Mouse (Mus musculus) MEL (cell line): ENCODE data around the gene Sik1. TPM values are rescaled to one million over a fixed set of nuclear protein-coding genes. Genes with fewer than 3 reads are reported as not detected.

Source experiments
- DNase-seq: peaks from one replicate; pipeline ENCODE4 v3.0.0; 2011; ENCODE audit warnings: low read depth, low spot score
- H3K27ac ChIP-seq: 2 replicates; pipeline ENCODE4 v1.5.1; 2012; ENCODE audit warnings: low read depth, mild to moderate bottlenecking, control low read depth, low read length, moderate library complexity; ENCODE audit not compliant: control insufficient read depth
- H3K27me3 ChIP-seq, 2 experiments: fragments of 150-350 bp in 1 of 2; sonication (generic) in 1 of 2; 2 replicates each; pipeline ENCODE4 v1.6.1; 2012; ENCODE audit warnings: low read length in 2 of 2, mild to moderate bottlenecking in 2 of 2, improper control_type of control experiment in 1 of 2, moderate library complexity in 1 of 2; ENCODE audit not compliant: insufficient read depth in 2 of 2, control insufficient read depth in 1 of 2
- H3K36me3 ChIP-seq, 2 experiments: 2 replicates each; pipeline ENCODE4 v1.6.1; 2012 to 2014; ENCODE audit warnings: low read length in 2 of 2, improper control_type of control experiment in 1 of 2, inconsistent platforms in 1 of 2, mild to moderate bottlenecking in 1 of 2; ENCODE audit not compliant: insufficient read depth in 2 of 2, control insufficient read depth in 1 of 2
- H3K4me1 ChIP-seq, 2 experiments: fragments of 150-350 bp in 1 of 2; sonication (generic) in 1 of 2; 2 replicates each; pipeline ENCODE4 v1.6.1; 2012; ENCODE audit warnings: low read length in 2 of 2, improper control_type of control experiment in 1 of 2, mild to moderate bottlenecking in 1 of 2; ENCODE audit not compliant: insufficient read depth in 2 of 2, control insufficient read depth in 1 of 2
- H3K4me3 ChIP-seq, 2 experiments: fragments of 150-350 bp in 1 of 2; sonication (generic) in 1 of 2; 2 replicates each; pipeline ENCODE4 v1.5.1; 2012; ENCODE audit warnings: low read depth in 2 of 2, low read length in 2 of 2, mild to moderate bottlenecking in 2 of 2, moderate library complexity in 2 of 2, control low read depth in 1 of 2, improper control_type of control experiment in 1 of 2; ENCODE audit not compliant: control insufficient read depth in 1 of 2, insufficient read depth in 1 of 2
- H3K79me2 ChIP-seq: 2 replicates; pipeline ENCODE4 v1.6.1; 2012; ENCODE audit warnings: mild to moderate bottlenecking, low read length, moderate library complexity; ENCODE audit not compliant: control insufficient read depth, poor library complexity, insufficient read depth
- H3K9ac ChIP-seq: 2 replicates; pipeline ENCODE4 v1.6.1; 2012; ENCODE audit warnings: low read depth, mild to moderate bottlenecking, control low read depth, low read length, moderate library complexity; ENCODE audit not compliant: control insufficient read depth, poor library complexity, severe bottlenecking
- H3K9me3 ChIP-seq: fragments of 150-350 bp; sonication (generic); replicated peaks from 2 replicates; pipeline ENCODE4 v1.6.1; 2012; ENCODE audit warnings: mild to moderate bottlenecking, low read length, improper control_type of control experiment, moderate library complexity; ENCODE audit not compliant: insufficient read depth
- BHLHE40 ChIP-seq: IDR thresholded peaks from 2 replicates; pipeline ENCODE4 v1.6.1; 2012; ENCODE audit warnings: low read depth, mild to moderate bottlenecking, inconsistent platforms, low read length, improper control_type of control experiment, borderline replicate concordance
- CTCF ChIP-seq, 3 experiments: IDR thresholded peaks in 2 of 3; conservative IDR thresholded peaks in 1 of 3; 2 replicates each; pipeline ENCODE4 v1.5.1; 2011 to 2012; ENCODE audit warnings: low read length in 3 of 3, low read depth in 2 of 3, mild to moderate bottlenecking in 2 of 3, improper control_type of control experiment in 1 of 3, inconsistent platforms in 1 of 3, mixed read lengths in 1 of 3, moderate library complexity in 1 of 3; ENCODE audit not compliant: control insufficient read depth in 1 of 3, insufficient read depth in 1 of 3, poor library complexity in 1 of 3, severe bottlenecking in 1 of 3
- E2F4 ChIP-seq: IDR thresholded peaks from 2 replicates; pipeline ENCODE4 v1.6.1; 2011; ENCODE audit warnings: low read depth, low read length, improper control_type of control experiment, borderline replicate concordance
- ETS1 ChIP-seq: IDR thresholded peaks from 2 replicates; pipeline ENCODE4 v1.6.1; 2012; ENCODE audit warnings: low read depth, mild to moderate bottlenecking, inconsistent platforms, low read length, improper control_type of control experiment, moderate library complexity
- GABPA ChIP-seq: IDR thresholded peaks from 2 replicates; pipeline ENCODE4 v1.6.1; 2012; ENCODE audit warnings: low read depth, mild to moderate bottlenecking, inconsistent platforms, low read length, improper control_type of control experiment, moderate library complexity
- HCFC1 ChIP-seq: IDR thresholded peaks from 2 replicates; pipeline ENCODE4 v1.6.1; 2012; ENCODE audit warnings: low read depth, mild to moderate bottlenecking, inconsistent platforms, low read length, improper control_type of control experiment, moderate library complexity
- JUND ChIP-seq: IDR thresholded peaks from 2 replicates; pipeline ENCODE4 v1.6.1; 2011; ENCODE audit warnings: low read depth, mild to moderate bottlenecking, improper control_type of control experiment, low read length
- MAZ ChIP-seq: IDR thresholded peaks from 2 replicates; pipeline ENCODE4 v1.6.1; 2012; ENCODE audit warnings: low read depth, mild to moderate bottlenecking, inconsistent platforms, low read length, improper control_type of control experiment
- MEF2A ChIP-seq: IDR thresholded peaks from 2 replicates; pipeline ENCODE4 v1.6.1; 2014; ENCODE audit warnings: low read depth, mild to moderate bottlenecking, inconsistent platforms, low read length, improper control_type of control experiment; ENCODE audit not compliant: poor library complexity, insufficient replicate concordance, severe bottlenecking; ENCODE audit errors: extremely low read depth
- MXI1 ChIP-seq: IDR thresholded peaks from 2 replicates; pipeline ENCODE4 v1.6.1; 2011; ENCODE audit warnings: mild to moderate bottlenecking, low read depth, low read length, improper control_type of control experiment
- MYB ChIP-seq: IDR thresholded peaks from 2 replicates; pipeline ENCODE4 v1.6.1; 2011; ENCODE audit warnings: mild to moderate bottlenecking, low read depth, low read length, improper control_type of control experiment
- POLR2A ChIP-seq, 2 experiments: IDR thresholded peaks; 2 replicates each; pipeline ENCODE4 v1.6.1; 2011 to 2012; ENCODE audit warnings: low read length in 2 of 2, mild to moderate bottlenecking in 2 of 2, control low read depth in 1 of 2, improper control_type of control experiment in 1 of 2, low read depth in 1 of 2, moderate library complexity in 1 of 2; ENCODE audit not compliant: control insufficient read depth in 1 of 2, insufficient read depth in 1 of 2, poor library complexity in 1 of 2
- POLR2AphosphoS2 ChIP-seq: IDR thresholded peaks from 2 replicates; pipeline ENCODE4 v1.6.1; 2011; ENCODE audit warnings: low read length, improper control_type of control experiment
- POLR2AphosphoS5 ChIP-seq: IDR thresholded peaks from 2 replicates; pipeline ENCODE4 v1.6.1; 2012; ENCODE audit warnings: low read depth, borderline replicate concordance, mild to moderate bottlenecking, inconsistent platforms, low read length, moderate library complexity, mixed read lengths
- RAD21 ChIP-seq: IDR thresholded peaks from 2 replicates; pipeline ENCODE4 v1.6.1; 2011; ENCODE audit warnings: mild to moderate bottlenecking, low read depth, low read length, improper control_type of control experiment
- RCOR1 ChIP-seq: IDR thresholded peaks from 2 replicates; pipeline ENCODE4 v1.6.1; 2012; ENCODE audit warnings: low read depth, mild to moderate bottlenecking, inconsistent platforms, low read length, improper control_type of control experiment
- SMC3 ChIP-seq: IDR thresholded peaks from 2 replicates; pipeline ENCODE4 v1.6.1; 2011; ENCODE audit warnings: low read depth, low read length, improper control_type of control experiment
- TCF12 ChIP-seq: IDR thresholded peaks from 2 replicates; pipeline ENCODE4 v1.6.1; 2014; ENCODE audit warnings: low read depth, mild to moderate bottlenecking, inconsistent platforms, low read length, improper control_type of control experiment, moderate library complexity
- UBTF ChIP-seq: IDR thresholded peaks from 2 replicates; pipeline ENCODE4 v1.6.1; 2012; ENCODE audit warnings: low read depth, mild to moderate bottlenecking, inconsistent platforms, low read length, improper control_type of control experiment, moderate library complexity, borderline replicate concordance; ENCODE audit not compliant: insufficient read depth
- USF2 ChIP-seq, 2 experiments: IDR thresholded peaks; 2 replicates each; pipeline ENCODE4 v1.6.1; 2011 to 2012; ENCODE audit warnings: improper control_type of control experiment in 2 of 2, low read length in 2 of 2, borderline replicate concordance in 1 of 2, inconsistent platforms in 1 of 2, low read depth in 1 of 2, mild to moderate bottlenecking in 1 of 2; ENCODE audit not compliant: insufficient read depth in 1 of 2
- ZC3H11A ChIP-seq: IDR thresholded peaks from 2 replicates; pipeline ENCODE4 v1.6.1; 2012; ENCODE audit warnings: low read depth, mild to moderate bottlenecking, inconsistent platforms, low read length, improper control_type of control experiment
- ZKSCAN1 ChIP-seq: IDR thresholded peaks from 2 replicates; pipeline ENCODE4 v1.6.1; 2012; ENCODE audit warnings: low read depth, mild to moderate bottlenecking, inconsistent platforms, low read length, improper control_type of control experiment, moderate library complexity
- ZNF384 ChIP-seq: IDR thresholded peaks from 2 replicates; pipeline ENCODE4 v1.6.1; 2012; ENCODE audit warnings: low read depth, mild to moderate bottlenecking, inconsistent platforms, low read length, improper control_type of control experiment
- polyA plus RNA-seq, 2 experiments: library from polyadenylated mRNA; stranded (reverse) in 1 of 2; unstranded in 1 of 2; fragments of >175 nt in 1 of 2; fragments of >200 nt in 1 of 2; gene quantifications; 2 replicates each; pipeline versions ENCODE4 v1.2.1 to v1.2.4; 2012; ENCODE audit warnings: low replicate concordance in 2 of 2, low read depth in 1 of 2; ENCODE audit not compliant: insufficient read length in 2 of 2, insufficient read depth in 1 of 2, missing spikeins in 1 of 2
- total RNA-seq: library from RNA; depleted of rRNA; stranded (reverse); fragments of 300-350 nt; gene quantifications from 2 replicates; pipeline ENCODE4 v1.2.3, GENCODE M21; 2012

The Sik1 gene
- total and polyA plus RNA-seq, 3 experiments, result 5.5 to 10.4 TPM; not detected in 1

DNA sequence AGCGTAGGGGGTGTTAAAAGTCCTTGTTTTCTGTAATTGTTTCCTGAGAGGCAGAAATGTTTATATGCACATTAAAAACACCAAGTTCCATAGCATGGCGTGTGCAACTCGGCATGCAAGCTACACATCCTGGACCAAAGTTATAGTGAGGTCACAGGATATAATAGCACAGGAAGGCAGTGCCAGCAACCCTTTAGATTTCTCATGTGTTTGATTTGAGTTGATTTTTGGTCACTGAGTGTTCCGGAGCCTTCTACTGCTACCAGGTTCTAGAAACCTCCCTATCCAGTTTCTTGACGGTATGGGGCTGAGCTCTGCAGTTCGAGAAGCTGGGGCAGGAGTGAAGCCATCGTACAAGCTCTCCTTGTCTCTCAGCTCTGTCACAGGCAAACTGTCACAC is 30.8 kb downstream of the Sik1 start:
- no peak overlapping the region for H3K27ac ChIP-seq
- DNase-seq, result no peak
- H3K27me3 ChIP-seq, result 0 out of 4 replicates have a peak, but pooled peaks cover 0 to 2% of the 10 kb centered on the region in 2 experiments
- H3K9me3 ChIP-seq, result no peaks in the 10 kb centered on the region
- peaks cover 0 to 7% of the 10 kb centered on the region in 2 experiments; a peak in 2 of 4 replicates for H3K4me1 ChIP-seq
- no peak overlapping the region for H3K9ac ChIP-seq
- H3K79me2 ChIP-seq, result no peaks in the 10 kb centered on the region
- H3K4me3 ChIP-seq, result no peak overlapping the region
- no peak for TF ChIP-seq USF2 (IDR thresholded peaks at IDR 0.05; ENCODE audit: borderline replicate concordance in 1 of 2, insufficient read depth in 1 of 2, low read depth in 1 of 2, low read length in 2 of 2)
- no peak for TF ChIP-seq MAZ
- no peak for TF ChIP-seq POLR2AphosphoS5
- no peak for TF ChIP-seq ZC3H11A
- TF ChIP-seq JUND, result no peak
- no peak for TF ChIP-seq GABPA
- TF ChIP-seq SMC3, result no peak
- TF ChIP-seq MYB, result no peak
- no peak for TF ChIP-seq POLR2A (IDR thresholded peaks at IDR 0.05; ENCODE audit: control insufficient read depth in 1 of 2, insufficient read depth in 1 of 2, low read depth in 1 of 2, low read length in 2 of 2, poor library complexity in 1 of 2)
- no peak for TF ChIP-seq HCFC1
- no peak for TF ChIP-seq MXI1
- no peak for TF ChIP-seq RCOR1
- no peak for TF ChIP-seq TCF12
- TF ChIP-seq RAD21, result no peak
- no peak for TF ChIP-seq POLR2AphosphoS2
- no peak for TF ChIP-seq E2F4
- no peak for TF ChIP-seq CTCF (IDR thresholded peaks at IDR 0.05 in 2 of 3, conservative IDR thresholded peaks at IDR 0.05 in 1 of 3; ENCODE audit: control insufficient read depth in 1 of 3, insufficient read depth in 1 of 3, low read depth in 2 of 3, low read length in 3 of 3, poor library complexity in 1 of 3, severe bottlenecking in 1 of 3)
- TF ChIP-seq ZNF384, result no peak
- TF ChIP-seq ZKSCAN1, result no peak
- no peak for TF ChIP-seq BHLHE40
- H3K36me3 ChIP-seq, result no peaks in the 10 kb centered on the region

DNA sequence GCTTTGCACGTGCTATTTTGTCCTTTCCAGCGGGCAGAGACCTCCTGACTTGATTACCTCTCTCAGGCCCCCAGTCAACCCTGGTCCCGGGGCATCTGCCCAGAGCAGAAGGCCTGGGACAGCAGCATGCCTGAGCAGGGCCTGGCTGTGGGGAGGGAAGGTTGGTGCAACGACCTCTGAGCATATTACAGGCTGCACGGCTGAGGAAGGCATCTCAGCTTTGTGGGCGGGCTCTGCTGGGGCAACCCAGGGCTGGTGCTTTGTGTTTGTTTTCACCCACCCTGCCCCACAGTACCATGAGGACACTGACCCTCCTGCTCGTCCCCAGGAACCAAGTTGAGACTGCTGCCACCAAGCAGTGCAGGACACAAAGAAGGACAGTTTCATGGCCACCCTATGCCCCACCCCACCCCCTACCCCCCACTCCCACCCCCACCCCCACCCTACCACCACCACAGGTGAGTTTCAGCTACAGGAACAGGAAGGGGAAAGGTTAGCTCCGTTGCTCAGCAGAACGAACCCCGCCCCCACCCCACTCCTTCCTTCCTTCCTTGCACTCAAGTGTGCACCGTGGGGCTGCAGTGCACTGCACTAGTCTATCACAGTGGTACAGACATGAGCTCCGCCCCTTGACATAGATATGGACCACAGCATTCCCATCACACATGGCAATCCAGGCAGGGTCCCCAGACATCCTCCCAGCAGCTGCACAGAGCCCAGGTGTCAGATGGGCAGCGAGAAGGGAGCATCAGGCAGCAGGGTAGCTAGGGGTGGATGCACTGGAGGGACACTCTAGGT is 34.3 kb downstream of the Sik1 start:
- no peak for DNase-seq
- TF ChIP-seq MEF2A (no peak), ZNF384 (no peak), ZKSCAN1 (no peak), UBTF (no peak), USF2 (IDR thresholded peaks at IDR 0.05; ENCODE audit: borderline replicate concordance in 1 of 2, insufficient read depth in 1 of 2, low read depth in 1 of 2, low read length in 2 of 2) (no peak), ETS1 (no peak), MXI1 (no peak)
- Histone ChIP-seq H3K79me2 (no peaks in the 10 kb centered on the region), H3K27me3 (0 out of 4 replicates have a peak, but pooled peaks cover 1 to 2% of the 10 kb centered on the region in 2 experiments), H3K36me3 (no peaks in the 10 kb centered on the region), H3K9me3 (no peaks in the 10 kb centered on the region), H3K9ac (no peak overlapping the region), H3K4me3 (no peak overlapping the region), H3K4me1 (peaks cover 0 to under 1% of the 10 kb centered on the region in 2 experiments; a peak in 1 of 4 replicates), H3K27ac (no peak overlapping the region)
